Mouse (Mus musculus) kidney, embryonic 16.5 days (tissue): ENCODE data around the gene Phf21a. TPM values are rescaled to one million over a fixed set of nuclear protein-coding genes. Genes with fewer than 3 reads are reported as not detected.

ENCODE experiments used
- ATAC-seq: fragments of 200-750 bp; cut with Nextera tagmentation; 2 replicates; pipeline ENCODE4 v1.8.0; 2017; ENCODE audit warnings: moderate TSS enrichment; ENCODE audit not compliant: low FRiP score, low TSS enrichment
- H3K27ac ChIP-seq: fragments of 300-500 bp; sonication (generic); 2 replicates; pipeline ENCODE4 v1.5.1; 2014; ENCODE audit warnings: low read length
- H3K27me3 ChIP-seq: fragments of 300-500 bp; sonication (generic); 2 replicates; pipeline ENCODE4 v1.6.1; 2014; ENCODE audit warnings: low read length, control low read depth, mixed read lengths; ENCODE audit not compliant: insufficient read depth
- H3K36me3 ChIP-seq: fragments of 300-500 bp; sonication (generic); 2 replicates; pipeline ENCODE4 v1.6.1; 2014; ENCODE audit warnings: low read length, control low read depth, mixed read lengths; ENCODE audit not compliant: insufficient read depth
- H3K4me1 ChIP-seq: fragments of 300-500 bp; sonication (generic); 2 replicates; pipeline ENCODE4 v1.6.1; 2014; ENCODE audit warnings: low read length, control low read depth, mixed read lengths; ENCODE audit not compliant: insufficient read depth
- H3K4me2 ChIP-seq: fragments of 300-500 bp; sonication (generic); replicated peaks from 2 replicates; pipeline ENCODE4 v1.6.1; 2014; ENCODE audit warnings: low read depth, low read length
- H3K4me3 ChIP-seq: fragments of 300-500 bp; sonication (generic); 2 replicates; pipeline ENCODE4 v1.5.1; 2014; ENCODE audit warnings: mild to moderate bottlenecking, low read length
- H3K9ac ChIP-seq: fragments of 300-500 bp; sonication (generic); replicated peaks from 2 replicates; pipeline ENCODE4 v1.6.1; 2014; ENCODE audit warnings: low read length
- H3K9me3 ChIP-seq: fragments of 300-500 bp; sonication (generic); 2 replicates; pipeline ENCODE4 v1.6.1; 2016; ENCODE audit warnings: low read length, control low read depth
- WGBS: fragments of 180-500 bp; shearing (Covaris S2); extraction: QIAGEN DNeasy Blood & Tissue Kit; methylation state at CpG from one replicate; pipeline ENCODE4 v1.1.7; 2014; 5-methylcytosine and 5-hydroxymethylcytosine counted together
- polyA plus RNA-seq: library from polyadenylated mRNA; unstranded; fragments of >200 nt; fragmentation: Nextera tagmentation; extraction: Ambion mirVana; gene quantifications from 2 replicates; pipeline ENCODE4 v1.2.1, GENCODE M21; 2015

Gene Phf21a
- polyA plus RNA-seq, 1 experiment from 2014 or later: 25.2 TPM

DNA sequence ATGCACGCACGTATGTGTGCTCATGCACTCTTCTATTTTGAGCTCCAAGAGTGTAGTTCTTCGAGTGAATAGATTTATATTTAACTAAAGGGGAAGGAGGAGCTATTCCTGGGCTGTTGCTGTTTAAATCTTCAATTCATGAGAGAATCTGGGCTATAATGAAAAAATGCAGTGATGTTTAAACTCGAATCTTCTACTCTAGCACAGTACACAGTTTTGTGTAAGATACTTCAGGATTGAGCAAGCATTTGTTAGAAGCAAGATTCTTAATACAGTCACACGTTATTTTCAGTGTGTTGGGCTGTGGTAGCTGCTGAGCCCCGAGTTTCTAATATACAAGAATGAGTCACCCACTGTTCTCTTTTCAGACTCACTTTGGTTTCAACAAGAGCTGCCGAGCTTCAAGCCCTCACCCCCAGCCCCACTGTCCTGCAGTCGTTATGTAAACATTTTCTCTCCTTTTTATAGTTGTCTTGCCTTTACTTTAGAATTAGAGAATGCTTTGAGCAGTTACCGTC is 173.2 kb downstream of the Phf21a start:
- WGBS: 75% methylated on average over 9 of the region's 9 CpGs
- peaks cover 2% of the 10 kb centered on the region; the same call in 1 of the 2 replicates for H3K4me1 ChIP-seq
- no peaks in the 10 kb centered on the region for H3K27me3 ChIP-seq
- no peak overlapping the region for H3K4me2 ChIP-seq
- H3K27ac ChIP-seq: no peak overlapping the region
- no peak for ATAC-seq
- 0 out of 2 replicates have a peak, but pooled peaks cover 4% of the 10 kb centered on the region for H3K36me3 ChIP-seq
- no peak overlapping the region for H3K9ac ChIP-seq
- no peak overlapping the region for H3K4me3 ChIP-seq
- no peaks in the 10 kb centered on the region for H3K9me3 ChIP-seq

DNA sequence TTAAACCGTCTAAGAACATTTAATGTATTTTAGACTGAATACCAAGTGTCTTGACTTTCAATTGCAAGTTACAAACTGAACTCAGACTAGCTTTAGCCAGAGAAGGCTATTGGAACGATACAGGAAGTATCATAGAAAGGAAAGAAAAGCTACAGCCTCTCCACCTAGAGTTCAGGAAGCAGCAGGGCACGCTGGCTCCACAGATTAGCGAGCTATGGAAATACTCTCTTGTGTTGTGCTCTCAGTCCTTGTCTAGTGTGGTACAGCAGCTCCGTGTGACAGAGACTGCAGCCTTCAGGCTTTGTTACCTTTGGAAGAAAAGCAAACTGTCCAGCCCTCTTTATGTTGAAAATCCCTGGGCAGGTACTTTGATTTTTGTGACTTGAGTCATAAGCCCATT is 176.3 kb downstream of the Phf21a start:
- Histone ChIP-seq H3K27me3 (no peaks in the 10 kb centered on the region), H3K4me3 (no peak overlapping the region), H3K4me2 (no peak overlapping the region), H3K4me1 (peaks cover 2% of the 10 kb centered on the region; the same call in 1 of the 2 replicates), H3K36me3 (0 out of 2 replicates have a peak, but pooled peaks cover 4% of the 10 kb centered on the region), H3K9ac (no peak overlapping the region), H3K9me3 (no peaks in the 10 kb centered on the region), H3K27ac (no peak overlapping the region)
- ATAC-seq: no peak
- WGBS: 80% methylated on average over 5 of the region's 5 CpGs

DNA sequence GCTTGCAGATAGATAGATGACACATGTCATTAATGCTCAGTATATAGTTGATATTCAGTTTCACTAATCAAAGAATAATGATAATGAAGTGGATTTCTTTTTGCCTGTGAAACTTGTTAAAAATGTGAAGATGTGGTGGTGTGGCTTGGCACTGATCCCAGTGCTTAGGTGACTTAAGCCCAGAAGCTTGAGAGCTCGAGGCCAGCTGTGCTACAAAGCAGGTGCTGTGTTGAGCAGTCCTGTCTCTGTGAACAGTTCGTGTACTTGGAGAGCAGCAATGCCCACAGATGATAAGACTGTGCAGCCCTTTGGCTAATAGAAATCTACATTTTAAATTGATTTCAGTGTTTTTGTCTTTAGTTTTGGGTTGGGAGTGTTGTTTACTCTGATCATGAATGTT is 179.6 kb downstream of the Phf21a start:
- H3K4me3 ChIP-seq: no peak overlapping the region
- no peaks in the 10 kb centered on the region for H3K27me3 ChIP-seq
- 60% methylated on average over 2 of the region's 2 CpGs for WGBS
- no peak overlapping the region for H3K4me2 ChIP-seq
- H3K4me1 ChIP-seq: no peaks in the 10 kb centered on the region
- H3K36me3 ChIP-seq: 0 out of 2 replicates have a peak, but pooled peaks cover 4% of the 10 kb centered on the region
- H3K9ac ChIP-seq: no peak overlapping the region
- ATAC-seq: no peak
- no peak overlapping the region for H3K27ac ChIP-seq
- H3K9me3 ChIP-seq: no peaks in the 10 kb centered on the region

DNA sequence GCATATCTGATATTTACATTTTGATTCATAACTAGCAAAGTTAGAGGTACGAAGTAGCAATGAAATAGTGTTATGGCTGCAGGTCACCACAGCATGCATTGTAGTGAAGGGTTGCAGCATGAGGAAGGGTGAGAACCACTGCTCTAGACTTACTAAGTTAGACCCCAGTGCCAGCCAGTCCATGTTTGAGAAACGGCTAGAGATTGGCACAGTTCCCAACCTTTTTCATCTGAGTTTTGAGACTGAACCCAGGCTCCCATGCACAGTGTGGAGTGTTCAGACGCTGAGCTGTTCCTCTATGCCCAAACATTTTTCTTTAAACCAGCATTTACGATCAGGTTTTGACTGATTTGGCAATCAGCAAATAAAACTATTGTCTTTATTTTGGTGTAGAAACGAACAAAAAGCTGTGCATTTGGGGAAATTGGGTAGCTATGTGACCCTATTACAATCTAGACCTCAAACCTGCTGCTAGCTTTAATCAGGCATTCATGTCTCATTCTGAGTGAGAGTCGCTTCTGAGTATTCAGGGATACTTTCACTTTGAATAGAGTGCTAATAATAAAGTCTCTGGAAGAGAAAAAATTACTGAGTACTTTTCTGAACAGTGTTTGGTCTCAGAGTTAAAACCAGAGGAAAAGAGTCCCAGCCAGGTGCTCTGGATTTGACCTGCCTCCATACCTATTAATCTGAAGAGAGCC is 180.3 kb downstream of the Phf21a start:
- no peak overlapping the region for H3K4me2 ChIP-seq
- no peak overlapping the region for H3K27ac ChIP-seq
- H3K4me3 ChIP-seq: no peak overlapping the region
- no peak overlapping the region for H3K9ac ChIP-seq
- no peak for ATAC-seq
- WGBS: 83% methylated on average over 6 of the region's 6 CpGs
- H3K9me3 ChIP-seq: no peaks in the 10 kb centered on the region
- no peaks in the 10 kb centered on the region for H3K27me3 ChIP-seq
- no peaks in the 10 kb centered on the region for H3K4me1 ChIP-seq
- H3K36me3 ChIP-seq: 0 out of 2 replicates have a peak, but pooled peaks cover 4% of the 10 kb centered on the region

DNA sequence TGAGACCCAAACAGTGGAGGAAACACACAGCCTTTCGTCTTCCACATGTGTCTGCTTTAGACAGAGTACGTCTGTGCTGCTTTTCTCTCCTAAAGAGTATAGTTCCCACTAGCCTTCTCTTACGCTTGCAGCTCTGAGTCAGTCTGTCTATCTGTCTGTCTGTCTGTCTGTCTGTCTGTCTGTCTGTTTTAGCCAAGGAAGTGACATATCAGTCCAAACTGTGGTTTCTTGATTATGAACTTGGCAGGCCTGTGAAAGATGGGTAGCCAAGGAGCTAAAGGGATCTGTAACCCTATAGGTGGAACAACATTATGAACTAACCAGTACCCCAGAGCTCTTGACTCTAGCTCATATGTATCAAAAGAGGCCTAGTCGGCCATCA is 180.9 kb downstream of the Phf21a start:
- no peak for ATAC-seq
- 92% methylated on average over 4 of the region's 4 CpGs for WGBS
- no peak overlapping the region for H3K9ac ChIP-seq

DNA sequence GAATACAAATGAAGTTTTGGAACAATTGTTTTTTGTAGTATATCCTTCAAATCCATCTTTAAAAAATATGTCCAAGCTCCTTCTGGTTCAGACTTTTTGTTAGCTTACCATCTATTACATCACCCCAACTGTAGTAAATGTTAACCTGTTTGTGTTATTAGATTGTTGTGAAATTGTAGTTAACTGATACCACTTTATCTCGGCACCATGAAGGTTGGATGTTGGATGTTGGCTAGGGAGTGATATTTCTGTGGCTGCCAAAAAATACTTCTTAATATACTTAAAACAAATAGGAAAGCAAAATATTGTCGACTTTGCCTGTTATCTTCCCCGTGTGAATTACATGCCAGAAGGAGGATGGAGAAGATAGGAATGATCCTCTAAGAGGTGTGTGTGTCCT is 184.9 kb downstream of the Phf21a start:
- Histone ChIP-seq H3K36me3 (no peaks in the 10 kb centered on the region), H3K4me3 (no peak overlapping the region), H3K27me3 (no peaks in the 10 kb centered on the region), H3K4me1 (no peaks in the 10 kb centered on the region), H3K9ac (no peak overlapping the region), H3K9me3 (no peaks in the 10 kb centered on the region), H3K4me2 (no peak overlapping the region), H3K27ac (no peak overlapping the region)
- ATAC-seq: no peak
- WGBS: 75% methylated on average over 3 of the region's 3 CpGs

More for the DNA sequence above, 180.9 kb downstream of the Phf21a start:
- H3K36me3 ChIP-seq: 0 out of 2 replicates have a peak, but pooled peaks cover 4% of the 10 kb centered on the region
- no peaks in the 10 kb centered on the region for H3K4me1 ChIP-seq
- no peak overlapping the region for H3K27ac ChIP-seq
- H3K4me2 ChIP-seq: no peak overlapping the region
- H3K4me3 ChIP-seq: no peak overlapping the region
- no peaks in the 10 kb centered on the region for H3K27me3 ChIP-seq
- no peaks in the 10 kb centered on the region for H3K9me3 ChIP-seq

DNA sequence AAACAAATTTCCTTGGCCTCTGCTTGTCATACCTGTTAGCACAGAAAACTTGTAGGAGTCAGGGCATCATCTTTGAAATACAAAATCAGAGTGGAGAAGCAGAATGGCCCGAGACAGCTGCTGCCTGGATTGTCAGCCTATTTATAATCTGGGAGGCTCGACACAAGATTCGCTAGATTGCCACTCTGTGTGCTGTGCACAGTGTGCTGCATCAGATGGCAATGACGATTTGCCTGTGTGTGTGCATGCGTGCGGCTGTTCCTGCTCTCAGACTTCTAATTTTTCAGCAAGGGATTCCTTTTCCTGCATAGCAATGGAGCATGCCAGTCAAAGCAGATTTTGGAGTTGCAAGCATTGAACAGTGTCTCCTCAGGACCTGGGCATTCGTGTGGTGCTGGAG is 185.7 kb downstream of the Phf21a start:
- WGBS: 82% methylated on average over 7 of the region's 7 CpGs
- Histone ChIP-seq H3K4me2 (no peak overlapping the region), H3K9ac (no peak overlapping the region), H3K4me3 (no peak overlapping the region), H3K27me3 (no peaks in the 10 kb centered on the region), H3K4me1 (no peaks in the 10 kb centered on the region), H3K27ac (no peak overlapping the region), H3K9me3 (no peaks in the 10 kb centered on the region), H3K36me3 (no peaks in the 10 kb centered on the region)
- ATAC-seq: no peak

DNA sequence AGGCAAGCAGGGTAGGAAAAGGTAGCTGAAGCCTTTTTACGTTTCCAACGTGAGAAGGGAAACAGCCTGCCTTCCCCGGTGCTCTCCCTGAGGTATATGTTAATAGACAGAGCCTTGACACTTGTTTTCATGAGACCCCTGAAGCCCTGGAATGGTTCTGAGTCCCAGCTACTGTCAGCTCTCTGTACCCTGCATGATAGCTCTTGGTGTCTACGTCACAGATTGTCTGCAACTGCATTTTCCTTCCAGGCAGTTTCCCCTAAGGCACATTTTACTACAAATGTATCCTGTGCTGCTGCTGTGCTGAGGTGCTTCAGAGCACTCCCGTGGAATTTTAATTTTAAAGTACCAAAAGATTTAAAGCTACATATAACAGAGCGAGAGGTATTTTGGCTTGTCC is 186.5 kb downstream of the Phf21a start:
- no peaks in the 10 kb centered on the region for H3K27me3 ChIP-seq
- H3K9me3 ChIP-seq: no peaks in the 10 kb centered on the region
- no peak overlapping the region for H3K9ac ChIP-seq
- H3K27ac ChIP-seq: no peak overlapping the region
- ATAC-seq: no peak
- H3K4me2 ChIP-seq: no peak overlapping the region
- no peak overlapping the region for H3K4me3 ChIP-seq
- H3K36me3 ChIP-seq: no peaks in the 10 kb centered on the region
- 77% methylated on average over 6 of the region's 6 CpGs for WGBS
- no peaks in the 10 kb centered on the region for H3K4me1 ChIP-seq

DNA sequence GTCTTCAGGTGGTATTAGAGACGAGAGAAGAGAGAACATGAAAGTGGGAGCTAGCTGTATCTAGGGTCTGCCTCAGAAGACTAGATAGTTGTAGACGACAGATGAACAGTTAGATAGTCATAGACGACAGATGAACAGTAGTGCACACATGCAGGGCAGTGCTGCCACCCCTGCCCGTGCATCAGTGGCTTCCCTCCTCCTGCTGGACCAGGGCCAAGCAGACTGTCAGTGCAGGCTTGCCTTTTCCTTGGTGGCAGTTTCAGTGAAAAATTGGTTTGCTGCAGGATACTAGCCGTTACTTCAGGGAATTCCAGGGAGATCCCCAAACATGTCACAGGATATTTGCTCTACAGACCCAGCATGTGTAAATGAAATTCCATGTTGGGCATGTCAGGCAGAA is 192.7 kb downstream of the Phf21a start:
- no peaks in the 10 kb centered on the region for H3K27me3 ChIP-seq
- H3K27ac ChIP-seq: no peak overlapping the region
- 63% methylated on average over 5 of the region's 5 CpGs for WGBS
- H3K9me3 ChIP-seq: no peaks in the 10 kb centered on the region
- no peak for ATAC-seq
- no peaks in the 10 kb centered on the region for H3K4me1 ChIP-seq
- no peaks in the 10 kb centered on the region for H3K36me3 ChIP-seq
- no peak overlapping the region for H3K9ac ChIP-seq
- no peak overlapping the region for H3K4me3 ChIP-seq
- no peak overlapping the region for H3K4me2 ChIP-seq

DNA sequence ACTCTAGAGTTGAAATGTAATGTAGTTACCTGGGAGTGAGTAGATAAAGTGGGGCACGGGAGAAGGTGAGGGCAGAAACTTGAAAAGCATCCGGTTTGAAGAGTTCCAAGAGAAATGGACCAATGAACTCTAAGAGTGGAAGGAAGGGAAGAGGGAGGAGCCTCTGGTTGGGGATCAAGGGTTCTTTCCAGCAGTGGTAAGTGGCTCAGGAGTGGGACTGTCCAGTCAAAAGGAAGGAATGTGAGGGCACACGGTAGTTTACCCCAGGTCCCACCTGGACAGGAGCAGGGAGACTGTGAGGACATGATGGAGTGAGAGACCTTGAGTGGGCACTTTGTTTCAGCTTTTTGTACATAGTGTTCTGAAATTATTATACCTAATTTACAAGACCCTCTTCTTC is 196.4 kb downstream of the Phf21a start:
- no peak for ATAC-seq
- Histone ChIP-seq H3K27me3 (no peaks in the 10 kb centered on the region), H3K36me3 (no peaks in the 10 kb centered on the region), H3K4me1 (peaks cover 4% of the 10 kb centered on the region), H3K9ac (no peak overlapping the region), H3K4me2 (no peak overlapping the region), H3K27ac (no peak overlapping the region), H3K4me3 (no peak overlapping the region), H3K9me3 (no peaks in the 10 kb centered on the region)
- 85% methylated on average over 3 of the region's 3 CpGs for WGBS
